Mouse (Mus musculus): ENCODE data around the gene Tln2.
A peak's percentile ranks its signal among the peaks of the same experiment; 100 is the strongest.

The Tln2 gene

GRCm38 (mm10) chr9:67195306-67195705, 364.2 kb downstream of the Tln2 start:
- DNase-seq: no peak

GRCm38 (mm10) chr9:67191488-67192331, 367.8 kb downstream of the Tln2 start:
- no peak for DNase-seq

- no peak for DNase-seq
Measured at GRCm38 (mm10) chr9:67187686-67188085, 371.8 kb downstream of the Tln2 start.

GRCm38 (mm10) chr9:67187182-67187581, 372.3 kb downstream of the Tln2 start:
- no peak for DNase-seq

- no peak for DNase-seq
Measured at GRCm38 (mm10) chr9:67184556-67184955, 374.9 kb downstream of the Tln2 start.

GRCm38 (mm10) chr9:67183520-67183919, 376.0 kb downstream of the Tln2 start:
- DNase-seq: no peak

- DNase-seq: no peak
Measured at GRCm38 (mm10) chr9:67182006-67182405, 377.5 kb downstream of the Tln2 start.

GRCm38 (mm10) chr9:67178709-67179108, 380.8 kb downstream of the Tln2 start:
- DNase-seq: no peak

- DNase-seq: no peak
Measured at GRCm38 (mm10) chr9:67178203-67178602, 381.3 kb downstream of the Tln2 start.

- DNase-seq: no peak
Measured at GRCm38 (mm10) chr9:67176073-67176472, 383.4 kb downstream of the Tln2 start.

GRCm38 (mm10) chr9:67173816-67174215, 385.7 kb downstream of the Tln2 start:
- DNase-seq: no peak

GRCm38 (mm10) chr9:67173154-67173553, 386.3 kb downstream of the Tln2 start:
- DNase-seq: no peak

- DNase-seq: no peak
Measured at GRCm38 (mm10) chr9:67171409-67171808, 388.1 kb downstream of the Tln2 start.

GRCm38 (mm10) chr9:67170759-67171158, 388.7 kb downstream of the Tln2 start:
- peak; percentile 35 for DNase-seq

GRCm38 (mm10) chr9:67170047-67170446, 389.5 kb downstream of the Tln2 start:
- DNase-seq: no peak
